Mouse (Mus musculus): ENCODE measurements around the gene Gm9936.
A peak's percentile ranks its signal among the peaks of the same experiment; 100 is the strongest.

Gene Gm9936

DNA sequence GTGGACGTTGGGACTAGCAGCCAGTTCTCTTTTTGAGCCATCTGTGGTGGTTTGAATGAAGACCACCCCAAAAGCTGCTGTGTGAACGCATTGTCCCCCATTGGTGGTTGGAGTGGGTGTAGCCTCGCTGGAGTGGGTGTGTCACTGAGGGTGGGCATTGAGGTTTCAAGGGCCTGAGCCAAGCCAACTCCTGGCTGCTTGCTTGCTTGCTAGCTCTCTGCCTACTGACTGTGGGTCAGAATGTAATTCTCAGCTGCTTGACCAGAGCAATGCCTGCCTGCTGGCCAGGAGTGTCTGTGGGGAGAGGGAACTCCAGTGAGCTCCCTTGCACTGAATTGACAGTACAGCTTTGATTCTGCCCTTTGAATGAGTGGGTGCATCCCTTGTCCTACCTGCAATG lies 28.7 kb downstream of the Gm9936 start:
- no peak for DNase-seq

DNA sequence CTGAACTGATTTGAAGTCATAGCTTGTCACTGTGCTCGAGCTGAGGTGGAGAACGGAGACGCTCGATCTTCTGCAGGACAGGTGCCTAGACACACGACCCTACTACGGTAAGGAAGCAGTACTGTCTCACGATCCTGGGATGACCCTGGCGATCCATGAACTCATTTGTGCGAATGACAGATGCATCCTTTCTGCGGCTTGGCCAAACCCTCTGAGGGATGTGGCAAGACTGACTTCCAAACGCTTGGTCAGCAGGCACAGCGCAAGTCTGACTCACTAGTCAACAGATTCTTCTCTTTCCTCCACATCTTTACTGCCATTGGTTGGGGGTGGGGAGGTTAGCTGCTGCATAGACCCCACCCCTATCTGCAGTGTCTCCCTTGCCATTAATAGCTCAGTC lies 31.1 kb downstream of the Gm9936 start:
- no peak for DNase-seq

DNA sequence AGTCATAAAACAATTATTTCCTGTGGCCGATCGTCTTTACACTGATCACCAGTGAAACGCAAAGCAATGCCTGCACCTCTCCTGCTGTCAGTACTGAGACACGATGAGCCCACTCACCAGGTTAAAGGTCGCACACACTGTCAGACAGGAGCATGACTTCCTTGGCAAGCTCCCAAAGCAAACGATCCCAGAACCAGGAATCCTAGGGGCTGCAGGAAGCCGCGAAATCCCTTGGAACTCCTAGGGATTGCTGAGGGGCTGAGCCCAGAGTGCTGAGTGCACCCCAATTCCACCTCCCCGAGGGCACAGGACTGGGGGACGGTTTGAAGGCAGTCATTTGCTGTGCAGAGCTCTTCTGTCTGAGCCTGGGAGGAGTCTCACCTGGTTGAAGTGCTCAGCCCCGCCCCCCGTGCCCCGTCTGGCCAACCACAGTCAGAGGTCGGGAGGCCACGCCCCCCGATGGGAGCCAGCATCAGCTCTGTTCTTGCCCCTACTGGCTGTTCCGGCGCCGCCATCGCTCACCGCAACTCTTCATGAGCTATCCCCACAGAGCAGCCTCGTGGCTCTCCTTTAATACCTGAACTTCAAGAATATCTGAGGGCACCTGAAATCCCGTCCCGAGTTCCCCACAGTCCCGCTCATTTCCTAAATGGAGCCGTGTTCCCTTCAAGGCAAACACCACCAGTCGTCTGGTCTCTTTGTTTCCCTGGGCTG lies 32.3 kb downstream of the Gm9936 start:
- DNase-seq = peak; percentile 62

DNA sequence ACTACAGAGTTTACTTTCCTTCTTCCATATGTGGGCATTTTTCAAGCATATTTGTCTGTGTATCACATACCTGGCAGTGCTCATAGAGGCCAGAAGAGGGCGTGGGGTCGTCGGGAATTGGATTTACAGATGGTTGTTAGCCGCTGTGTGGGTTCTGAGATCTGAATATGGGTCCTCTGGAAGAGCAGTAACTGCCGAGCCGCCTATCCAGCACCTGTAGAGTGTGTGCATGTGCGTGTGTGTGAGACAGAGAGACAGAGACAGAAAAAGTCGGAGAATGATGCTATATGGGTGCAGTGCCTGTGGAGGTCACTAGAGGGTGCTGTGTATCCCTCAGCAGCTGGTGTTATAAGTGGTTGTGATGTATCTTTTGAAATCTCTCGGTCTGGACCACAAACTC lies 34.3 kb downstream of the Gm9936 start:
- no peak for DNase-seq

DNA sequence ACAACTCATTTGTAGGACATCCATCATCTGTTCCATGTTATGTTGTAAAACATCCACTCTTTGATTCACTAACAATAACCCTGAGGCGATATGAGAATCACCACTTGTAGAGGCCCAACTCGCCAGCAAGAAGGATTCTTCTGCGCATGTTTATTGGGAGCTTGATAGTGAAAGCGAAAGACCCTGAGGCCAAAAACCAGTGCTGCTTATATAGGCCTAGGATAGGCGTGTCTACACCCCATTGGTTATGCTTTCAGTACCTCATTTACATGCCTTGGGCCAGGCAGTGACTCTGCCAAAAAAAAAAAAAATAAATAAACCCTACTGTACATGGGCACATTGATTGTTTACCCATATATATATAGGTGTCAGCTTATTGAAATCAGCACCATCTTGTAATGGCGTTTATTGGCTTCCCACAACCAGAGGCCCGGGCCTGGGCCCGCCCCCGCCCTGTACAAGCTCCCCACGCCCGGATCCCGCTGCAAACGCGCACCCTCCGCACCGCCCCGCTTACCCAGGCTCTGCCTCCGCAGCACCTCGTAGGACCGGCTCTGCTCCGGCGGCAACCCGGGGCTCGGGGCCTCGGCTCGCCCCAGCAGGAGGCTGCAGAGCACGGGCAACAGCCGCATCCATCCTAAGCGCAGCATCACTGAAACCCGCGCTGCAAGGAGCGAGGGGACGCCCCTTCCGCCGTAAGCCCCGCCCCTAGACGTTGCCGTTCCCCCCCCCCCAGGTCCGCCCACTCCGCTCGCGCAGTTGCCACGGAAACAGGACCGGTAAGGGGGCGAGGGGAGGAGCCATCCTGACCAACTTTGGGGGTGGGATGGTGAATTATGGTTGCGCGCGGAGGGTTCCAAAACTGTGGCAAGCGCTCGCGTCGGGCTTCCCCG lies 35.4 kb downstream of the Gm9936 start, which contains the start of gene 1500011B03Rik:
Gene 1500011B03Rik (minus strand): TSS at position 673 of the 893 bp plus-strand sequence.
- peak; percentile 67 for DNase-seq

DNA sequence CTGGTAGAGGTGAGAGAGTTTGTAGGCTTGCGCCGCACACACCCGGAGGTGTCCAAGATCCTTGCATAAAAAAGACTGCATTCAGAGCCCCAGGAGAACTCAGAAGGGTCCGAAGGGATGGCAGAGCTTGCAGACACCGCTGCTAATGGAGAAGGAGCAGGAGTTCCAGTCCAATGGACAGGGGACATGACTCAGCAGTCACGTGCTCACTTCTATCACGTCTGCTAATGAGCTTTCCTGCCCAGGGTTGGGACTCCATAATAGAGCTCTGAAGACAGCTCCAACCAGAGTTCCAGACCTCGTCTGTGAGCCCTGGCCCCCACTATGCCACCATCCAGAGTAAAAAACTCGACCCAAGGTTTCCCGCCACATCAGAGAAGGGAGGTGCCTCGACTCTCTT lies 40.4 kb downstream of the Gm9936 start:
- DNase-seq = no peak

DNA sequence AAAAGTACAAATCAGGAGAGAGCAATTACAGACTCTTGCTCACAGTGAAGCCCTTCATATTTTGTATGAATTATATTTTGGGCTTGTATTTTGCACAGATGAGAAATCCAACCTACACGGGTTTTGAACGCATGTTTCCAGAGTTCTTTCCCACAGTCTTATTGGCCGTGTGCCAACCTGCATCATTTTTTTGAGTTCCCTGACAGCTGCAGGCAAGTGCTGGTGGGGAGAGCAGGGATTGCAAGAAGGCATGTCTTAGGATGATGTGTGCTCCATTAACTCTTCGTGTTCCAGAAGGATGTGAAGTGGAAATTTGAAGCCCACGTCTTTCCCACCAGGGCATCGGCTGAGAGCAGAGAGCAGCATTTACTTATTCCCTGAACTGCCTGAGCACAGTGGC lies 41.9 kb downstream of the Gm9936 start:
- DNase-seq = no peak

DNA sequence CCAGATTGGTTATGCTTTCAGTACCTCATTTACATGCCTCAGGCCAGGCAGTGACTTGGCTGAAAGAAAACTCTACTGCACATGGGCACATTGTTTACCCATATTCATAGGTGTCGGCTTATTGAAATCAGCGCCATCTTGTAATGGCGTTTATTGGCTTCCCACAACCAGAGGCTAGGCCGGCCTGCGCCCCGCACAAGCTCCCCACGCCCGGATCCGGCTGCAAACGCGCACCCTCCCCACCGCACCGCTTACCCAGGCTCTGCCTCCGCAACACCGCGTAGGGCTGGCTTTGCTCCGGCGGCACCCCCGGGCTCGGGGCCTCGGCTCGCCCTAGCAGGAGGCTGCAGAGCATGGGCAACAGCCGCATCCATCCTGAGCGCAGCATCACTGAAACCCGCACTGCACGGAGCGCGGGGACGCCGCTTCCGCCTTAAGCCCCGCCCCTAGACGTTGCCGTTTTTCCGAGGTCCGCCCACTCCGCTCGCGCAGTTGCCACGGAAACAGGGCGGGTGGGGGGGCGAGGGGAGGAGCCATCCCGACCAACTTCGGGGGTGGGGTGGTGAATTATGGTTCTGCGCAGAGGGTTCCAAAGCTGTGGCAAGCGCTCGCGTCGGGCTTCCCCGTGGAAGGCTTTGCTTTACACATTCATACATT lies 44.8 kb downstream of the Gm9936 start:
- peak; percentile 88 for DNase-seq

DNA sequence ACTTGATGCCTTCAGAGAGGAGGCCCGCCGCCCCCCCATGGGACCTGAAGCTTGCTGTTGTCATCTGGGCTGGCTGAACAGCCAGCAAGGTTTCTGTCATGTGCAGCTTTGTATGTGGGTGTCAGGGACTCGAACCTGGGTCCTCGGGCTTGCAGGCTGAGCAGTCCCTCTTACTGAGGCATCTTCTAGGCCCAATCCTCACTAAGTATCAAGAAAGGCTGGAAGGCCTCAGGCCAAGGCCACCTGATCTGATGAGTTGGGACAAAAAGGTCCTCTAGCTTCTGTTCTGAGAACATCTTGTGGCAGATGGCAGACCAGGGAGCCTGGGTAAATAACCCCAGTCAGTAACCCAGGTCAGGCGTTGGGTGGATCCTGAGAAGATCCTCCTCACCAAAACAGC lies 48.7 kb downstream of the Gm9936 start:
- no peak for DNase-seq

DNA sequence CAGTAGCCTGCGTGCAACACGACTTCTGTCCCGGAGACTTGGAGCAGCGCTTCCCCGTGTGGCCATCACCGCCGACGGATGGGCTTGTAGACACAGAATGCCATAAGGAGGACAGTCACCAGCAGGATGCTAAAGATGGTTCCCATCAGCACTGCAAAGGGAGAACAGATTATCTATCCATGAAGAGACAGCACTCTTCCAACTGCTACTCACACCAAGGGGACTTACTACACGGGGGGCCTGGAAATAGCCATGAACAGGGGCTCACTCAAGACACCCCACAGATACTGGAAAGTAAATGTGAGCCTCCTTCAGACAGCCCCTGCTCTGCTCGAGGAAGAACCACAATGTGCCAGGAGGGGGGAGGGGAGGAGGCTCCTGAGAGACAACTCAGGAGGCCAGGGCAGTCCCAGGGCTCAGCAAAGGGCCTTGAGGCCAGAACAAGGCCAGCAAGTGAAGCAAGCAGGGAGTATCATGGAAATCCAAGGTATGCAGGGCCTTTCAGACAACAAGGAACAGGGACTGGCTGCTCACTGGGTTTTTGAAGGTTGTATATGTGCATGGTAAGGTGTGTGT lies 49.2 kb downstream of the Gm9936 start:
- no peak for DNase-seq

DNA sequence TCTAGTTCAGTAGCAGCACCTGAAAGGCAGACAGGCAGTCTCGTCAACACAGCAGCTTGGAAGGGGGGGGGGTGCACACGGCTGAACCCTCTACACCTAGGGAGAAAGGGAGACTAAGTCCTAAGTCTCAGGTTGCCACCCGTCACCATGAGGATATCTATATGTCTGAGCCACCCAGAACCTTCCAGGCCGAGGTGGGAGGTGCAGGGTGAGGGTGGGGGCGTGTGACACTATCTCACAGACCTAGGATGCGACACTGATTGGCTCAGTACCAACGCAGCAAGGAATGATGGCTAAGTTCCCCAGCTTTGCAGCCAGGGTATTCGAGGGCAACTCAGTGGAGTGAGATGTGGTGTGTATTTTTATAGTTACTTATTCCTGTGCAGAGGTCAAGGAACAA lies 50.1 kb downstream of the Gm9936 start:
- no peak for DNase-seq

DNA sequence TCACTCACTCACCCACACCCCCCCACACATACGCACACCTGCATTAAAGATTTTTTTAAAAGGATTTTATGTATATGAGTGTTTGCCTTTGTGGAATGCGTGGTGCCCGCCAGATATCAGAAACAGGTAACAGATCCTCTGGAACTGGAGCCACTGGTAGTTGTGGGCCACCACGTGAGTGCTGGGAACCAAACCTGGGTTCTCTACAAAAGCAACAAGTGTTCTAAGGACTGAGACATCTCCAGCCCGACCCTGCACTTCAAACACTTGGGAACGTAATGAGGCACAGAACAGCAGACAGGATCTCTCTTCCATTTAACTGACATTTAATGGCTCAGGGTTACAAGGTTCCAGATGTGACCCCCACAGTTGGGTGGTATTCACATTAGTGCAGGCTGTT lies 50.6 kb downstream of the Gm9936 start:
- no peak for DNase-seq

DNA sequence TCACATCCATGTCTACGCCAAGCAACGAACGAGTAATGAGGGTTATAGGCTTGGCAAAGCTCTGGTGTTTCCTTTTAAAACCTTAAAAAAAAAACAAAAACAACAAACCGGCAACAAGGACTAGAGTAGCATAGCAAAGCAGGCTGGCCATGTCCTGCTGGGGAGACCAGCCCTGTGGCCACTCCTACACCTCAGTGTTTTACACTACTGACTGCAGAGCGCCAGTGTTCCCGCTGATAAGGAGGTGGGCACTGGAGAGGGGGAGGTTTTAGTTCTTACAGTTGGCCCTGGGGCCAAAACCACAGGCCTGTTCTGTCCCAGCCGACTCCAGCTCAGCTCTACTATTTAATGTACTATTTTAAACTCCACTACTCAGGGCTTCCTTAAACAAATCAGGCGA lies 51.0 kb downstream of the Gm9936 start:
- DNase-seq = no peak

DNA sequence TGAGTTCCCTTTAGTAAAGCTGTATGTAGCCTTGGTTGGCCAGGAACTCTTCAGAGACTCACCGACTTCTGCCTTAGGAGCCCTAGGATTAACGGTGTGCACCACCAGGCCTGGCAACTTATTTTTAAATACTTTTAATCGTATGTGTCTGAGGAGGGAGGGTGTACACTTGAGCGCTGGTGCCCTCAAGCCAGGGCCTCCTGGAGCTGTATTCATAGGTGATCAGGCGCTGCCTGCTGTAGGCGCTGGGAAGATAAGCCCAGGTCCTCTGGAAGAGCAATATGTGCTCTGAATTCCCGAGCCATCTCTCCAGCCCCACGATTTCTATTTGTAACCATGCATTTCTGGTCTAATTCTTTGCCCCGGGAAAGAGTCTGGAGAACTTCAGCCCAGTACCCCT lies 51.4 kb downstream of the Gm9936 start:
- no peak for DNase-seq

DNA sequence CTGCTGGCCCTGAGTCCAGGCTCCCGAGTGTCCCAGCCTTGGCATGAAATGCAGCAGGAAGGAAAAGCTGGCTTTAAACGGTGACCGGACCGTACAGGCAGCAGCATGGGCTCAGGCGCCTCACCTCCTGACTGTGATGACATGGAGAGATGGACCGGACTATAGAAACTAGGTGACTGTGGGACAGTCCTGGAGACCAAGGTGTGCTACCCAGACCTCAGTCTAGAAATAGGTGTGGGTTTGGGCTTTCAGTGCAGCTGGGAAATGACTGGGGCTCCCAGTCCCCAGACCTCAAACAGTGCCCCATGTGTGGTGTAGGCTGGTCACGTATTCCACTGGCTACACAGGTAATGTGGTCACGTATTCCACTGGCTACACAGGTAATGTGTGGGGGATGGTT lies 51.8 kb downstream of the Gm9936 start:
- no peak for DNase-seq
